Mouse (Mus musculus) heart, adult 8-10 months (tissue): ENCODE measurements around the gene Vmn2r93. TPM values are rescaled to one million over a fixed set of nuclear protein-coding genes. Genes with fewer than 3 reads are reported as not detected.

Experiments
- DNase-seq: peaks from one replicate; pipeline ENCODE4 v3.0.0; 2022; ENCODE audit warnings: low spot score
- total RNA-seq, 4 experiments: library from RNA; stranded (reverse); gene quantifications; 2 replicates each; pipeline ENCODE4 v1.2.4; 2022

Vmn2r93 gene
- not detected for total RNA-seq

DNA sequence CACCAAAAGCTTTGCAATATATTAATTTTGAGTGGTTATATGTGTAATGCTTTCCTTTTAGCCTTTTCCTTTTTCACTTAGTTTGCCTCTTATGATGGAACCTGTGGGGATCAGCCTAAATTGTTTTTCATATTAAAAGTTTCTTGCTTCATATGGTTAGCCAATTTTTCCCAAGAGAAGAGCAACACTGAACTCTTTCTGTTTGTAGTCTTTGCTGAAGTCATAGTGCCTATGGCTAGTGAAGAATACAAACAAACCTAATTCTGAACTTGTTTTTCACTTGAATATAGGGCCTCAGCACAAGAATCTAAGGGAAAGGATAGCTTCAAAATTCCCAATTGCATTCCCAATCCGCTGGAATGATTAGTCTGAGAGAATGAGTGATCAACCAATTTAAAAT lies at the start of gene Vmn2r93:
Gene Vmn2r93, plus strand, starts transcription at position 301 of the 400 bp plus-strand sequence.
- DNase-seq = no peak

DNA sequence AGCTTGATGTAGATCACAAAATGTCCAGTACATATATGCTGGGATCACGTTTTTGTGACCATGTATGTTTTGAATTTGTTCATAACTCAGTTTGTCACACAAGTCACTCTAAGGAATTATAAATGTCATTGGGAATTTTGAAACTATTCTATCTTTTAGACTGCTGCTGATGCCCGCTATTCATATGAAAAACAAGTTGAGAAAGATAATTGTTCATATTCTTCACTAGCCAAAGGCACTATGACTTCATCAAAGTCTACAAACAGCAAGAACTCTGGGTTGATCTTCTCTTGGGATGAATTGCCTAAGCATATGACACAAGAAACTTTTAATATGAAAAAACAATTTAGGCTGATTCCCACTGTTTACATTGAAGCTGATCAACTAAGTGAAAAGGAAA lies 20.2 kb upstream of the Vmn2r93 start, which contains the start of gene Vmn2r94:
Gene Vmn2r94, minus strand, starts transcription at position 101 of the 400 bp plus-strand sequence.
- DNase-seq = no peak

DNA sequence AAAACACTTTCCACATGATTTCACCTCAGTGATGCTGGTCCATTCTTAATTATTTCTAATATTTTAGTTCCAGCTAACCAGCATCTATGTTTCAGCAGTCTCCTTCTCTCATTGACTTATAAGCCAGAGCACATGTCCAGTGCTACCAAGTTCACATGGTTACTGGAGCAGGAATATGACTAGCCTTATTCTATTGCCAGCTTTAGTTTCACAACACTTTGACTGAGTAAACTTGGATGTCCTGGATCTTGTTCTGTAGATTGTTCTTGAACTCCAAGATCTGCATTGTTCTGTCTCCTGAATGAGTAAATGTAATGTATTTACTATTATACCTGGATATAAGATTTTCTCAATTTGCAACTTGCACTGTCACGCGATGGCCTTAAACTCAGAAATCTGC lies 25.1 kb downstream of the Vmn2r93 start:
- DNase-seq = no peak

DNA sequence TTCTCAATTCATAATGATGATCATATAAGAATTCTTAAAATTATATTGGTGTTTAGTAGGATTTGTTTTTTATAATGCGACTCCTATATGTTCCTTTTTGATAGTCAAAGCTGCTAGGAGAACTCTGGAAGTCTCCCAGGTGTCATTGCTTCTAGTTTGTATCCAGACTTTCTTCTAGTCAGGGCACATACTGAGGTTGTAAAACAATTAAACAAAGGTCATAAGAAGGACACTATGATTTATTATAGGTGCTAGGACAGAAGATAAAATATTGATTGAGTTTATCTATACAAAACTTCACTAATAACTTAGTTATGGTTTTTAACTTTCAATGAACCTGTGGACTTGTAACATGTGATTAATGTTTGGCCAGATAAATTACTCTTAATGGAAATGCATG lies 62.1 kb downstream of the Vmn2r93 start:
- no peak for DNase-seq

DNA sequence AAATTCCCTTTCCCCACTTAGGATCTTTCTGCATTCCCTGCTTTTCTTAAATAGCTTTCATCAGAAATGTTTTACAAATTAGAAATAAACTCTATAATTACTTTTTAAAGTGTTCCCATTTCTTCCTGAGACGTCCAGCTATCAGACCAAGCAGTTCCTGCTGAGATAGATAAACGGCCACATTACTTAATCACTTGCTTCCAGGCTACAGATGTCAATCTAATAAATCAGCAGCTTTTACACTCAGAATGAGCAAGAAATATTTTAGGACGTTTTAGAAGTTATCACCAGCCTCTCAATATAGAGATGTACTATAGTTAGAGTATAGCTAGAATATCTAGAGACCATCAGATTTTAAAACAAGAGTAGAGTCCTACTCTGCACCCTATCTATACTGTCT lies 62.7 kb downstream of the Vmn2r93 start:
- DNase-seq = no peak

Other genes starting within 250 kb of the Vmn2r93 start
- not detected for gene Vmn2r124, start 248.7 kb upstream of the Vmn2r93 start, total RNA-seq
- not detected for gene Vmn2r91, start 213.1 kb upstream of the Vmn2r93 start, total RNA-seq
- gene Vmn2r92, start 146.2 kb upstream of the Vmn2r93 start, total RNA-seq = not detected
- not detected for gene Vmn2r94, start 20.3 kb upstream of the Vmn2r93 start, total RNA-seq
- not detected for gene Vmn2r95, start 126.0 kb downstream of the Vmn2r93 start, total RNA-seq